Mouse (Mus musculus) hindlimb bud, embryonic 11.5 days (tissue): Measurements from ENCODE around the gene Nelfcd.
A peak's percentile ranks its signal among the peaks of the same experiment; 100 is the strongest.

Experiments
- DNase-seq: peaks from one replicate; pipeline ENCODE4 v3.0.0-alpha.2; 2012; ENCODE audit warnings: low read depth, low spot score; ENCODE audit errors: extremely low spot score

The Nelfcd gene

GRCm38 (mm10) chr2:174415731-174416310, at the start of gene Nelfcd:
TSS of gene Nelfcd (plus strand) at chr2:174415804.
- peak; percentile 85 for DNase-seq

- no peak for DNase-seq
Observed at GRCm38 (mm10) chr2:174366571-174366970, 49.0 kb upstream of the Nelfcd start.

DNA sequence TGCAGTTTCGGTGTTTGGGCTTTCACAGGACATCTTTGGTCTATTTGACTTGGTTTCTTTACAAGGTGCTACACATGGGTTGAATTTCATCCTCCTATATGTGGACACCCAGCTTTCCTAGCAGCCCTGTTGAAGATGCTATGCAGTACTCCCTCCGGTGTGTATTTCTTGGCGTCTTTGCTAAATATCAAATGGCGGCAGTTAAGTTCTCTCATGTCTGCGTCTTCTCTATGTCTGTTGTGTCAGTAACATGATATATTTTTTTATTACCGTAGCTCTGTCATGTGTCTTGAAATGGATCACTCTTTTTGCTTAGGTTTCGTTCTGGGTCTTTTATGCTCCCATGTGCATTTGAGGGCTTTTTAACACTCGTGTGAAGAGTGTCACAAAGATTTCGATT, 34.6 kb upstream of the Nelfcd start:
- DNase-seq: no peak

- no peak for DNase-seq
Observed at GRCm38 (mm10) chr2:174391936-174392335, 23.7 kb upstream of the Nelfcd start.

GRCm38 (mm10) chr2:174392554-174392953, 23.1 kb upstream of the Nelfcd start:
- DNase-seq: no peak

- no peak for DNase-seq
Observed at GRCm38 (mm10) chr2:174393383-174393782, 22.2 kb upstream of the Nelfcd start.

- no peak for DNase-seq
Observed at GRCm38 (mm10) chr2:174396643-174397042, 19.0 kb upstream of the Nelfcd start.

DNA sequence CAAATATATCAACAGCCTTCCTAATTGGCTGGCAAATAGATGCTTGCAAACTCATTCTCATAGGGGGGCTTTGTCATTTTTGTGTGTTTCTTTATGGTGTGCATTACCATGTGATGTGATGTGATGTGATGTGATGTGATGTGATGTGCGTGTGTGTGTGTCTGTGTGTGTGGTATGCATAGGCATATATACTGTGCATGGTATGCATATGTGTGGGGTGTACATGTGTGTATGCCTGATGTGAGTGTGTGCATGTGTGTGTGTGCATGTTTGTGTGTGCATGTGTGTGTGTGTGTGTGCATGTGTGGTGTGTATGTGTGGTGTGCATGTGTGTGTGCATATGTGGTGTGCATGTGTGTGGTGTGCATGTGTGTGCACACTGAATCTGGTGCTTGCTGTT, 18.5 kb upstream of the Nelfcd start:
- DNase-seq: no peak

GRCm38 (mm10) chr2:174397881-174398280, 17.7 kb upstream of the Nelfcd start:
- no peak for DNase-seq

- DNase-seq: no peak
Observed at GRCm38 (mm10) chr2:174400396-174400795, 15.2 kb upstream of the Nelfcd start.

GRCm38 (mm10) chr2:174410222-174410621, 5.4 kb upstream of the Nelfcd start:
- DNase-seq: no peak

DNA sequence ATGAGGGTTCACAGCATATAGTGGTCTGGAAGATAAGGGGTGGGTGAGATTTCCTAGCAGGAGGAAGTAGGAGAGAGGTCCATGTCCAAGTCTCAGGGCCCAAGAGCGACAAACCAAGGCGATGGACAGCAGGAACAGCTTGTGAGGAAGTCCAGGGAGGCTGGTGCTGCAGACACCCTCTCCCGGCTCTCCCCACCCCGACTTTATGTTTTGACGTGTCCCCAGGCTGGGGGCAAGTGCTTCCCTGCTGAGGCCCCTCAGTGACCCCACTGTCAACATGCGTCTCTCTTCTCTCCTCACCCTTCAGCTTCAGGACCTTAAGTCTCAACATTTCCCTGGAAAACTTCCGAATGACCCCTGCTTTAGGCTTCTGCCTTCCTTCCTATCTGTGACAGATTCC, 2.5 kb upstream of the Nelfcd start:
- DNase-seq: no peak

GRCm38 (mm10) chr2:174415001-174415730, 438 bp upstream of the Nelfcd start:
- DNase-seq: no peak

DNA sequence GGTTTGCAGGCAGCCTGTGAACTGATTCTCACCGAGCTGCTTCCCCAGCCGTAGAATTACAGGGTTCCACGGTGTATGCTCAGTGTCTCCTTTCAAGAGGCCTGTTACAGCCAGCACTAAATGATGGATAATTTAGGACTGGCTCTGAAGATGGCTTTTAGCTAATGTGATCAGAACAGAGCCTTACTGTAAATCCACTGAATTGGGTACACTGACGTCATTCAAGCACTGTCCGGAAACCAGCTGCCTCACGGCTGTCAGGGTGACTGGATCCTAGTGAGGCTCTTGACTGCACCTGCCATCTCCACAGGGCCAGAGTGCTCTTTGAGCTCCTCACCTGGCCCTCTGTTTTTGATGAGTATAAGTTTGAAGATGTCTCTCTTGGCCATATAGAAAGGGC, 5.5 kb downstream of the Nelfcd start:
- no peak for DNase-seq

DNA sequence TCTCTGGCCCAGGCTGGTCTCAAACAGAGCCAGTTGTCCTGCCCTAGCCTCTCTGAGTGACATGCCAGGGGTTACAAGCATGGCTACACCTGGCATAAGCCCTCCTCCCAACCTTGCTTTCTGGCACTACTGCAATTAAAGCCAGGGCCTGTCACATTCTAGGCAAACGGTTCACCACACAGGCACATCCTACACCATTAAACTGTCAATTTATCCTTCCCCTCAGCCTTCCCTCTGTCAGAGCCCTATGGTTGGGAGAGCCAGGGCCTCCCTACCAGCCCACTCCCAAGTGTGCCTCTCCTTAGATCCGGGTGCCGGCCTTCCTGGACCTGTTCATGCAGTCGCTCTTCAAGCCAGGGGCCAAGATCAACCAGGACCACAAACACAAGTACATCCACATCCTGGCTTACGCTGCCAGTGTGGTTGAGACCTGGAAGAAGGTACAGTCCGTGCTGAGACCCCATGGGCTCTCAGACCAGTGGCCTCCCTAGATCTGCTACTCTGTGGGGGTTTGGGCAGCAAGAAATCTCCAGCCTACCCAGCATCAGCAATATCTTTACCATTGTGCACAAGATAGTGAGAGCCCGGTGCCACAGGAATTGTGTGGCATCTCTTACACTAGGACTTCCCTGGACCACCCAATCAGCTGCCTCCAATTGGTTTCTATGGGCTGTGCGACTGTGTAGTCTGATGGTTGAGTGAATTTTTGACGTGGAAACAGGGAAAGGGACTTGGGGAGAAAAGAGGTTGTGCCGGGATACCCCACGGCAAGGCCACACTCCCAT, 8.9 kb downstream of the Nelfcd start:
- no peak for DNase-seq

GRCm38 (mm10) chr2:174426856-174427255, 11.3 kb downstream of the Nelfcd start:
- no peak for DNase-seq

- DNase-seq: no peak
Observed at GRCm38 (mm10) chr2:174428076-174428835, 12.7 kb downstream of the Nelfcd start.

DNA sequence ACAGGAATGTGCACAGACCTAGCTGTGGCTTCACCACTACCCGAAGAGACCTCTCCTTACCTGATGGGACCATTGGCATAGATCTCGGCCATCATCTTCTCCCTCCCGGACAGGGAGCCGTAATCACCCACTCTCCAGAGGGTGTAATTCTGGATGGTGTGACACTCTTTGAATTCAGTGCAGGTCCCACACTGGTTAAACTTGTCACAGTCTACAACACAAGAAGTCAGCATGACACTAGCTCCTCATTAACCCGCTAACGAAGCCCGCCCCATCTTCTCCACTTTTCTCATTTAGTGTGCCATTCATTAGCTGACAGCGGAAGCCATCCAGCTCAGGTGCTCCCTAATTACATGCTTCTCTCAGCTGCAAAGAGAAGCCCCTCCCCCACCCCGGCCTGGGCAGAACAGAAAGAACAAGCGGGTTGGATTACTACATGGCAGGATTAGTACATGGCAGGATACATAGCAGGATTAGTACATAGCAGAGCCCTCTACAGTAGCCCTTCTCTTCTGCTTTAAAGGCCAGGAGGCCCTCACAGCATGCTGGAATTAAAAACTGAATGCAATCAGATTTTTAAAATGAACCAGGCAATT, 13.5 kb downstream of the Nelfcd start:
- no peak for DNase-seq

- DNase-seq: no peak
Observed at GRCm38 (mm10) chr2:174434943-174435342, 19.3 kb downstream of the Nelfcd start.

GRCm38 (mm10) chr2:174436076-174436701, 20.6 kb downstream of the Nelfcd start:
- no peak for DNase-seq
